Mouse (Mus musculus) heart, embryonic 12.5 days (tissue): ENCODE data around the gene Hist1h4m. TPM values are rescaled to one million over a fixed set of nuclear protein-coding genes. Genes with fewer than 3 reads are reported as not detected.
"Not testable (repeated sequence)": the region's sequence is repeated elsewhere in the genome, so short reads cannot be mapped to it uniquely, and the experiment has no call there.

Experiments used
- ATAC-seq: fragments of 200-750 bp; cut with Nextera tagmentation; 2 replicates; pipeline ENCODE4 v1.8.0; 2017; ENCODE audit warnings: moderate TSS enrichment, moderate library complexity; ENCODE audit not compliant: insufficient number of reproducible peaks, low FRiP score
- H3K27ac ChIP-seq: fragments of 300-500 bp; sonication (generic); 2 replicates; pipeline ENCODE4 v1.5.1; 2016; ENCODE audit warnings: mild to moderate bottlenecking, moderate library complexity; ENCODE audit not compliant: poor library complexity, severe bottlenecking
- H3K27me3 ChIP-seq: fragments of 300-500 bp; sonication (generic); replicated peaks from 2 replicates; pipeline ENCODE4 v1.6.1; 2016; ENCODE audit warnings: mild to moderate bottlenecking, moderate library complexity
- H3K36me3 ChIP-seq: fragments of 300-500 bp; sonication (generic); 2 replicates; pipeline ENCODE4 v1.6.1; 2016; ENCODE audit warnings: mild to moderate bottlenecking, moderate library complexity
- H3K4me1 ChIP-seq: fragments of 300-500 bp; sonication (generic); replicated peaks from 2 replicates; pipeline ENCODE4 v1.6.1; 2016; ENCODE audit warnings: mild to moderate bottlenecking
- H3K4me2 ChIP-seq: fragments of 300-500 bp; sonication (generic); 2 replicates; pipeline ENCODE4 v1.6.1; 2016; ENCODE audit warnings: mild to moderate bottlenecking, moderate library complexity
- H3K4me3 ChIP-seq: fragments of 300-500 bp; sonication (generic); 2 replicates; pipeline ENCODE4 v1.5.1; 2016; ENCODE audit warnings: mild to moderate bottlenecking
- H3K9ac ChIP-seq: fragments of 300-500 bp; sonication (generic); 2 replicates; pipeline ENCODE4 v1.6.1; 2016; ENCODE audit warnings: mild to moderate bottlenecking, moderate library complexity
- H3K9me3 ChIP-seq: fragments of 300-500 bp; sonication (generic); replicated peaks from 2 replicates; pipeline ENCODE4 v1.6.1; 2016; ENCODE audit warnings: mild to moderate bottlenecking, moderate library complexity
- WGBS: fragments of 180-500 bp; shearing (Covaris S2); methylation state at CpG from one replicate; pipeline ENCODE4 v1.1.7; 2016; 5-methylcytosine and 5-hydroxymethylcytosine counted together
- polyA plus RNA-seq: library from polyadenylated mRNA; unstranded; fragments of >200 nt; fragmentation: Nextera tagmentation; extraction: Ambion mirVana; gene quantifications from 2 replicates; pipeline ENCODE4 v1.2.1, GENCODE M21; 2016

Hist1h4m gene
- polyA plus RNA-seq, 1 experiment from 2014 or later, result not detected

- Histone ChIP-seq H3K27ac (peak overlapping the region; percentile 83), H3K9me3 (no peaks in the 10 kb centered on the region), H3K36me3 (no peaks in the 10 kb centered on the region), H3K27me3 (no peaks in the 10 kb centered on the region), H3K4me1 (peaks cover 32% of the 10 kb centered on the region), H3K9ac (peak overlapping the region; percentile 67; the same call in 1 of the 2 replicates), H3K4me3 (peak overlapping the region; percentile 42), H3K4me2 (peak overlapping the region; percentile 65)
- ATAC-seq, result no peak
- 10% methylated on average over 8 of the region's 8 CpGs for WGBS
Observed at GRCm38 (mm10) chr13:21786189-21786898, 25.2 kb upstream of the Hist1h4m start.

DNA sequence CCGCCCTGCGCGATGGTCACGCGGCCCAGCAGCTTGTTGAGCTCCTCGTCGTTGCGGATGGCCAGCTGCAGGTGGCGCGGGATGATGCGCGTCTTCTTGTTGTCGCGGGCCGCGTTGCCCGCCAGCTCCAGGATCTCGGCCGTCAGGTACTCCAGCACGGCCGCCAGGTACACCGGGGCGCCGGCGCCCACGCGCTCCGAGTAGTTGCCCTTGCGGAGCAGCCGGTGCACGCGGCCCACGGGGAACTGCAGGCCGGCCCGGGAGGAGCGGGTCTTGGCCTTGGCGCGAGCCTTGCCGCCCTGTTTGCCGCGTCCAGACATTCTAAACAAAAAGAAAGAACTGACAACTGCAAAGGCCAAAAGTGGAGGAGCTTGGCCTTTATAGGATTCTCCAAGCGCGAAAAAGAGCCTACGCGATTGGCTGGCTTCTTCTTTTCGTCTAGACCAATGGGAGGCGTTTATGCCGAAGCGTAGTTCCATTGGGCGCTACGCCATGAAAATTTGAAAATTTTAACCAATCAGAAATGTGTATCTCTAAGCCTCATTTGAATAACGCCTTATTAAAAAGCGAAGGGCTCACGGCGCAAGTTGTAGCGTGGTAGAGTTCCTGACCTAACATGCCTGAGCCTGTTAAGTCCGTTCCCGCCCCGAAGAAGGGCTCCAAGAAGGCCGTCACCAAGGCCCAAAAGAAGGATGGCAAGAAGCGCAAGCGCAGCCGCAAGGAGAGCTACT is 24.5 kb upstream of the Hist1h4m start, which contains the start of the genes Hist1h2an and Hist1h2bp:
Gene Hist1h2an (minus strand): TSS at position 320 of the 731 bp plus-strand sequence.
Gene Hist1h2bp (plus strand): TSS at position 563 of the 731 bp plus-strand sequence.
- peak within 1 kb of the TSS; percentile 42 for H3K4me3 ChIP-seq
- peak within 1 kb of the TSS; percentile 83 for H3K27ac ChIP-seq
- peak within 1 kb of the TSS; percentile 65 for H3K4me2 ChIP-seq
- not testable (repeated sequence) for H3K27me3 ChIP-seq, H3K9me3 ChIP-seq, H3K36me3 ChIP-seq
- H3K9ac ChIP-seq, result peak within 1 kb of the TSS; percentile 67; the same call in 1 of the 2 replicates
- ATAC-seq, result peak; percentile 94
- WGBS, result under 1% methylated on average over 43 of the region's 63 CpGs
- peaks cover 32% of the 10 kb centered on the region for H3K4me1 ChIP-seq

- H3K27ac ChIP-seq, result peak overlapping the region; percentile 57
- no peaks in the 10 kb centered on the region for H3K27me3 ChIP-seq
- H3K4me3 ChIP-seq, result 0 out of 2 replicates have a peak overlapping the region, but pooled peaks have one; percentile 24
- H3K4me1 ChIP-seq, result peaks cover 26% of the 10 kb centered on the region
- no peaks in the 10 kb centered on the region for H3K9me3 ChIP-seq
- H3K4me2 ChIP-seq, result peak overlapping the region; percentile 65
- H3K9ac ChIP-seq, result peak overlapping the region; percentile 45; the same call in 1 of the 2 replicates
- WGBS, result 20% methylated on average over 17 of the region's 21 CpGs
- ATAC-seq, result 0 out of 2 replicates have a peak, but pooled peaks have one; percentile 9
- no peaks in the 10 kb centered on the region for H3K36me3 ChIP-seq
Observed at GRCm38 (mm10) chr13:21787760-21788593, 23.6 kb upstream of the Hist1h4m start.

DNA sequence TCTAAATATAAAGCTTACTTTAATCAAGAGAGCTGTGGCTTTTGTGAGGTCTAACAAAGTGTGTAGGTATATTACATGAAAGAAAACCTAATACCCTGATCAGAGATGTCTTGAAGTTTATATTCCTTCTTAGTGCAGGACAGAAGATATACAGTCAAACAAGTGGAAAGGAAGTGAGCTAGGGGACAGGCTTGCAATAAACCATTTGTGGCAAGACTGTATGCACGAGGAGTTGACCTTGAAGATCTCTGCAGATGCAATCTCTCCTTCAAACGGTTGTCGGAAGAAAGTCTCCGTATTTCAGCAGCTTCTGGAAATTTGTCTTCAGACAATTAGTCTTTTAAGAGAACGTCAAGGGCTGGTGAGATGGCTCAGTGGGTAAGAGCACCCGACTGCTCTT is 21.6 kb upstream of the Hist1h4m start:
- Histone ChIP-seq H3K36me3 (no peaks in the 10 kb centered on the region), H3K4me2 (no peak overlapping the region), H3K4me1 (peaks cover 17% of the 10 kb centered on the region), H3K9me3 (no peaks in the 10 kb centered on the region), H3K27ac (no peak overlapping the region), H3K4me3 (no peak overlapping the region), H3K9ac (no peak overlapping the region), H3K27me3 (no peaks in the 10 kb centered on the region)
- 55% methylated on average over 6 of the region's 6 CpGs for WGBS
- ATAC-seq, result no peak

DNA sequence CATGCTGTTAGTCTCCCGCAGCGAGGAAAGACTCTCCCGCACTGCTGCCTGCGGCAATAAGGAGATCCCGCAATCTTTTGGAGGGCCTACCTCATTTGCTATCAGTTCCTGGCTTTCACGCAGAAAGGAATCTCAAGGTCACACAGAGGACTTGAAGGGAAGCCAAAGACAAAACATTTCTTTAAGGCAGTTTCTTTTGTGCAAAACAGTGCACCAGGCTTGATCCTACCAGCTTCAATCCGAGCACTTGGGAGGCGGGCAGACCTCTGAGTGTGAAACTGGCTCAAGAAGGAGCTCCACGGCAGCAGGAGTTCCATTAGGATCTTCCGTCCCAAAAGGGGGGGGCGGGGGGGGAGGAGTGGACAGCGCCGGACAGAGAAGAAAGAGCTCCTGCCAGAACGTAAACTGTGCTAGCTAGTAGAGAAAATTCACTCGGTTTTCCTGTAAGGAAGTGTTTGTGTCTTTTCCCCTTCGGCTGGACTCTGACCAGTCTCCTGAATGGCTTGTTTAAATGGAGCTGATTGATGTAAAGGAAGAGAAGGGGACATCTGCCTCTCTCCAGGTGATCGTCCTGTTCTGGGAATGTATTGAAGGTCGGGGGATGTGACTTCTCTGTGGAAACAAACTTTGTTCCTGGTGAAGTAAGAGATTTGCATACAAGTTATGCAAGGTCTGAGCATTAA is 20.8 kb upstream of the Hist1h4m start:
- H3K9ac ChIP-seq, result peak overlapping the region; percentile 26
- H3K36me3 ChIP-seq, result no peaks in the 10 kb centered on the region
- H3K27ac ChIP-seq, result peak overlapping the region; percentile 34
- ATAC-seq, result no peak
- no peaks in the 10 kb centered on the region for H3K27me3 ChIP-seq
- peak overlapping the region; percentile 77 for H3K4me2 ChIP-seq
- peak overlapping the region; percentile 42 for H3K4me3 ChIP-seq
- peaks cover 17% of the 10 kb centered on the region for H3K4me1 ChIP-seq
- H3K9me3 ChIP-seq, result no peaks in the 10 kb centered on the region
- WGBS, result 5% methylated on average over 18 of the region's 18 CpGs

- Histone ChIP-seq H3K4me3 (no peak overlapping the region), H3K27ac (no peak overlapping the region), H3K4me1 (peaks cover 4% of the 10 kb centered on the region), H3K27me3 (no peaks in the 10 kb centered on the region), H3K9ac (no peak overlapping the region), H3K36me3 (no peaks in the 10 kb centered on the region), H3K9me3 (no peaks in the 10 kb centered on the region), H3K4me2 (no peak overlapping the region)
- ATAC-seq, result no peak
- WGBS, result 84% methylated on average over 7 of the region's 7 CpGs
Observed at GRCm38 (mm10) chr13:21795584-21795983, 16.0 kb upstream of the Hist1h4m start.

DNA sequence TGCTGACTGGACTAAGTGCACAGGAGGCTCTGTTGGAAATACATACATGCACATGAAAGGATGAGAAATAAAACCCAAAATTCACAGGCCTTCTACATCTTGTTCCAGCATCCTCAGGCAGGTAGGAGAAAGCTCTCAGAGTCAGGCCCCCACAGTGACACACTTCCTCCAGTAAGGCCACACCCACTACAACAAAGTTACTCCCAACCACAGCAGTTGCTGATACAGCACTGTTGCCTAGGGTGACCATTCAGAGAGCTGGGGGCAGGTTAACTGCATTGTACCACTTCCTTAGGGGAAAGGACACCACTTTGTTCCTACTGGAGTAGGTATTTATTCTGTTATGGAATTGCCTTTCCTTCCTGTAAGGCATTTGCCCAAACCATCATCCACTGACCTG is 14.4 kb upstream of the Hist1h4m start:
- not testable (repeated sequence) for H3K9me3 ChIP-seq, H3K4me3 ChIP-seq, H3K27ac ChIP-seq, H3K36me3 ChIP-seq, H3K9ac ChIP-seq, H3K27me3 ChIP-seq, H3K4me1 ChIP-seq, H3K4me2 ChIP-seq, ATAC-seq

- H3K36me3 ChIP-seq, H3K4me1 ChIP-seq, H3K27ac ChIP-seq, H3K9ac ChIP-seq, H3K9me3 ChIP-seq, H3K4me2 ChIP-seq, H3K27me3 ChIP-seq, H3K4me3 ChIP-seq: not testable (repeated sequence)
- WGBS, result no CpG with 5 or more reads among the region's 4 CpGs
- peak; percentile 61 for ATAC-seq
Observed at GRCm38 (mm10) chr13:21803058-21803457, 8.5 kb upstream of the Hist1h4m start.

- H3K27ac ChIP-seq, H3K9ac ChIP-seq, H3K4me2 ChIP-seq, H3K9me3 ChIP-seq, H3K4me1 ChIP-seq, H3K36me3 ChIP-seq, H3K27me3 ChIP-seq, H3K4me3 ChIP-seq: not testable (repeated sequence)
- no CpG with 5 or more reads among the region's 23 CpGs for WGBS
- ATAC-seq, result peak; percentile 96
Observed at GRCm38 (mm10) chr13:21810073-21810472, 1.5 kb upstream of the Hist1h4m start, which contains the start of the genes Hist1h2bq and Hist1h2ao. Gene Hist1h2bq (minus strand): TSS chr13:21810197. Gene Hist1h2ao (plus strand): TSS chr13:21810465.

DNA sequence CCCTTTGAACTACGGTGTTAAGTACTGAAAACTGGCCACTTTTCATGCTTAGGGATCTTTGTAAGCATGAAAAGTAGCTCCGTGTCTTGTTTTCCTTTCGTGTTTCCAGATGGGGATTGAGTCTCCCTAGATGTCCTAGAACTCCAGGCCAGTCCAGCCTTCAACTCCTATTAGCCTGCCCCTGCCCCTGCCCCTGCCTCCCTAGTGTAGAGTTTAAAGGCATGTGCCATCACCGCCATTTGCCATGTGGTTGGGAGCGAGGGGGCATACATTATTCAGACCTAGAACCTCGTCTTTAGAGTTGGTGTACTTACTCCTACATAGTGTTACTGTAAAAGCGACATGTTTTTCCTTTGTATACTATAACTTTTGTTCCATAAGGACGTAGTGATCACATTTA is 472 bp upstream of the Hist1h4m start:
- peak; percentile 35; the same call in 1 of the 2 replicates for ATAC-seq
- not testable (repeated sequence) for H3K9me3 ChIP-seq, H3K9ac ChIP-seq, H3K36me3 ChIP-seq, H3K4me3 ChIP-seq, H3K4me1 ChIP-seq, H3K27ac ChIP-seq, H3K27me3 ChIP-seq, H3K4me2 ChIP-seq
- no CpG with 5 or more reads among the region's 8 CpGs for WGBS
